Mouse (Mus musculus): ENCODE results near the gene Scd4. TPM values are rescaled to one million over a fixed set of nuclear protein-coding genes. Genes with fewer than 3 reads are reported as not detected.
A peak's percentile ranks its signal among the peaks of the same experiment; 100 is the strongest.

Scd4 gene
- polyA plus RNA-seq, 1 experiment from 2014 or later: 0.04 TPM

- no peaks in the 10 kb centered on the region for H3K9me3 ChIP-seq (ENCODE audit: control insufficient read depth)
- H3K4me1 ChIP-seq (replicated peaks; ENCODE audit: control insufficient read depth, insufficient read depth, low read length): peaks cover 11% of the 10 kb centered on the region; the same call in 1 of the 2 replicates
These were observed 59.0 kb downstream of the Scd4 start for GRCm38 (mm10) chr19:44391856-44392255.

DNA sequence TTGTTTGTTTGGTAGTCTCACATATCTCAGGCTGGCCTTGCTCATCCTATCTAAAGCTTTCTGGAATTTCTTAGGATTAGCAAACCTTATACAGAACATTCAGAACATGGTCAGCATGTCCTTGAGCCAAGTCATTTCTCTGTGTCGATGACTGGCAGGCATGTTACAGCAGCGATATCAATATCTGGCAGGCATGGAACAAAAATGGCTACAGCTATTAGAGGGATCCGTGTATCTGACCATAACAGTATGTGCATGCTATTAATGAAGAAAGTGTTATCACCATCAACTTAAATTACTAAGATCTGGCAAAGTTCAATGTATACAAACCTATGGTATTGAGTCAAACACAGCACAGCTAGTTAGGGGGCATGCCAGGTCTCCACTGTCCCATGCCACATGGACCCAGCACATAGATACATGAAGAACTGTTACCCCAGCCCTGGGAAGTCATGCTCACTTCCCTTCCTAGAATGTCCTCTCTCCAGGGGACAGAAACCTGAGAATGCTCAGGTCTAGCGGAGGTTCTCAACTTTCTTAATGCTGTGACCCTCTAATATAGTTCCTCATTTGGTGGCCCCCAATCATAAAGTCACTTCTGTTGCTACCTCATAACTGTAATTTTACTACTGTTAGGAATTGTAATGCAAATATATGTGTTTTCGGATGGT is 59.6 kb downstream of the Scd4 start:
- H3K4me1 ChIP-seq (replicated peaks; ENCODE audit: control insufficient read depth, insufficient read depth, low read length): peaks cover 11% of the 10 kb centered on the region; the same call in 1 of the 2 replicates
- no peak for ATAC-seq
- no peak overlapping the region for H3K4me2 ChIP-seq (replicated peaks; ENCODE audit: low read depth)
- no peak overlapping the region for H3K4me3 ChIP-seq (ENCODE audit: low read depth, low read length)
- H3K27ac ChIP-seq (ENCODE audit: low read depth, low read length): no peak overlapping the region
- TF ChIP-seq CTCF (IDR thresholded peaks at IDR 0.05; ENCODE audit: low read depth): no peak
- H3K9ac ChIP-seq (ENCODE audit: low read depth, low read length): no peak overlapping the region
- no peaks in the 10 kb centered on the region for H3K9me3 ChIP-seq (ENCODE audit: control insufficient read depth)
- no peaks in the 10 kb centered on the region for H3K27me3 ChIP-seq (replicated peaks; ENCODE audit: control insufficient read depth, insufficient read depth, low read length)
- 90% methylated on average over 5 of the region's 5 CpGs for WGBS
- no peaks in the 10 kb centered on the region for H3K36me3 ChIP-seq (ENCODE audit: control insufficient read depth, insufficient read depth)

More at GRCm38 (mm10) chr19:44391856-44392255, 59.0 kb downstream of the Scd4 start:
- no peaks in the 10 kb centered on the region for H3K27me3 ChIP-seq (replicated peaks; ENCODE audit: control insufficient read depth, insufficient read depth, low read length)
- ATAC-seq: no peak
- H3K4me2 ChIP-seq (replicated peaks; ENCODE audit: low read depth): no peak overlapping the region
- TF ChIP-seq CTCF (IDR thresholded peaks at IDR 0.05; ENCODE audit: low read depth): no peak
- H3K9ac ChIP-seq (ENCODE audit: low read depth, low read length): no peak overlapping the region
- H3K27ac ChIP-seq (ENCODE audit: low read depth, low read length): no peak overlapping the region
- 95% methylated on average over 4 of the region's 4 CpGs for whole genome bisulfite sequencing
- H3K36me3 ChIP-seq (ENCODE audit: control insufficient read depth, insufficient read depth): no peaks in the 10 kb centered on the region
- H3K4me3 ChIP-seq (ENCODE audit: low read depth, low read length): no peak overlapping the region

- H3K4me3 ChIP-seq (ENCODE audit: low read depth, low read length): no peak overlapping the region
- no peak overlapping the region for H3K9ac ChIP-seq (ENCODE audit: low read depth, low read length)
- 76% methylated on average over 5 of the region's 5 CpGs for WGBS
- H3K27ac ChIP-seq (ENCODE audit: low read depth, low read length): no peak overlapping the region
- 0 out of 2 replicates have a peak, but pooled peaks cover under 1% of the 10 kb centered on the region for H3K4me1 ChIP-seq (replicated peaks; ENCODE audit: control insufficient read depth, insufficient read depth, low read length)
- H3K4me2 ChIP-seq (replicated peaks; ENCODE audit: low read depth): no peak overlapping the region
- H3K9me3 ChIP-seq (ENCODE audit: control insufficient read depth): no peaks in the 10 kb centered on the region
- ATAC-seq: no peak
- no peaks in the 10 kb centered on the region for H3K27me3 ChIP-seq (replicated peaks; ENCODE audit: control insufficient read depth, insufficient read depth, low read length)
- H3K36me3 ChIP-seq (ENCODE audit: control insufficient read depth, insufficient read depth): no peaks in the 10 kb centered on the region
- no peak for TF ChIP-seq CTCF (IDR thresholded peaks at IDR 0.05; ENCODE audit: low read depth)
These were observed 61.1 kb downstream of the Scd4 start for GRCm38 (mm10) chr19:44393962-44394422.

DNA sequence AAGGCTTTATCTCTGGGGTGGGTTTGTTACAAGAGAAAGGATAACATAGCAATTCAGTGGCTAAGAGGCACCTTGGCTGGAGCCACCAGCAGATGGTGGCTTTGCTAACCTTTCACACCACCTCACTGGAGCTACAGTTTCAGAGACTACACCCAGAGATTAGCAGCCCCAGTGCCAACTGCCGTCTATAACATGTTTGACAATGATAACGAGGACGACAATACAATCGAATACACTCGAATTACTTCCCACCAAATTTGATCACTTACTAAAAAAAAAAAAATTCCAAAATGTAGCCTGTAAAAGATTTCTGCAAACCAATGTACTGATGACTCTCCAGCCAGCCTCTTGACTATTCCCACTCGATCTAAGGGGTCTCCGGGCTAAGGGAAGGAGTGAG is 62.1 kb downstream of the Scd4 start:
- no peaks in the 10 kb centered on the region for H3K9me3 ChIP-seq (ENCODE audit: control insufficient read depth)
- no peak for TF ChIP-seq CTCF (IDR thresholded peaks at IDR 0.05; ENCODE audit: low read depth)
- H3K9ac ChIP-seq (ENCODE audit: low read depth, low read length): no peak overlapping the region
- no peak overlapping the region for H3K4me2 ChIP-seq (replicated peaks; ENCODE audit: low read depth)
- WGBS: 80% methylated on average over 7 of the region's 7 CpGs
- no peaks in the 10 kb centered on the region for H3K27me3 ChIP-seq (replicated peaks; ENCODE audit: control insufficient read depth, insufficient read depth, low read length)
- no peak for ATAC-seq
- no peaks in the 10 kb centered on the region for H3K36me3 ChIP-seq (ENCODE audit: control insufficient read depth, insufficient read depth)
- H3K4me3 ChIP-seq (ENCODE audit: low read depth, low read length): no peak overlapping the region
- no peaks in the 10 kb centered on the region for H3K4me1 ChIP-seq (replicated peaks; ENCODE audit: control insufficient read depth, insufficient read depth, low read length)
- H3K27ac ChIP-seq (ENCODE audit: low read depth, low read length): no peak overlapping the region

Small RNA genes lying within 50 kb of the gene (microRNA-seq; reads per million reads assigned to microRNA genes)
- 6.0 reads per million, percentile 16 among the genes with 10 or more reads in this experiment for gene Mir5114

Other genes starting within 250 kb of the Scd4 start
- gene Chuk, start 225.6 kb upstream of the Scd4 start, polyA plus RNA-seq (2015; fragmentation: Nextera tagmentation; extraction: Ambion mirVana): 41.2 and 46.7 TPM in 2 replicates
- gene Cwf19l1, start 197.2 kb upstream of the Scd4 start, polyA plus RNA-seq (2015; fragmentation: Nextera tagmentation; extraction: Ambion mirVana): 10.7 and 12.5 TPM in 2 replicates
- gene Bloc1s2, start 186.6 kb upstream of the Scd4 start, polyA plus RNA-seq (2015; fragmentation: Nextera tagmentation; extraction: Ambion mirVana): 76.2 and 78.4 TPM in 2 replicates
- gene Pkd2l1, start 140.7 kb upstream of the Scd4 start, polyA plus RNA-seq (2015; fragmentation: Nextera tagmentation; extraction: Ambion mirVana): not detected in 2 replicates
- gene Scd3, start 129.8 kb upstream of the Scd4 start, polyA plus RNA-seq (2015; fragmentation: Nextera tagmentation; extraction: Ambion mirVana): not detected in 2 replicates
- 35.6 and 42.1 TPM in 2 replicates for gene Scd2, start 39.4 kb upstream of the Scd4 start, polyA plus RNA-seq (2015; fragmentation: Nextera tagmentation; extraction: Ambion mirVana)
- 1.5 and 2.6 TPM in 2 replicates for gene Scd1, start 74.8 kb downstream of the Scd4 start, polyA plus RNA-seq (2015; fragmentation: Nextera tagmentation; extraction: Ambion mirVana)
- gene Wnt8b, start 160.4 kb downstream of the Scd4 start, polyA plus RNA-seq (2015; fragmentation: Nextera tagmentation; extraction: Ambion mirVana): not detected in 2 replicates
- 0.12 and 0.33 TPM in 2 replicates for gene Sec31b, start 212.8 kb downstream of the Scd4 start, polyA plus RNA-seq (2015; fragmentation: Nextera tagmentation; extraction: Ambion mirVana)
- not detected in 2 replicates for gene Gm20538, start 219.7 kb downstream of the Scd4 start, polyA plus RNA-seq (2015; fragmentation: Nextera tagmentation; extraction: Ambion mirVana)
- gene Ndufb8, start 222.3 kb downstream of the Scd4 start, polyA plus RNA-seq (2015; fragmentation: Nextera tagmentation; extraction: Ambion mirVana): 681 and 717 TPM in 2 replicates
- gene Hif1an, start 229.8 kb downstream of the Scd4 start, polyA plus RNA-seq (2015; fragmentation: Nextera tagmentation; extraction: Ambion mirVana): 15.6 and 17.7 TPM in 2 replicates

Measured in intestine, postnatal 0 days (tissue).